ENCODE assay signal across 8 mouse cellular contexts in the genomic region with DNA sequence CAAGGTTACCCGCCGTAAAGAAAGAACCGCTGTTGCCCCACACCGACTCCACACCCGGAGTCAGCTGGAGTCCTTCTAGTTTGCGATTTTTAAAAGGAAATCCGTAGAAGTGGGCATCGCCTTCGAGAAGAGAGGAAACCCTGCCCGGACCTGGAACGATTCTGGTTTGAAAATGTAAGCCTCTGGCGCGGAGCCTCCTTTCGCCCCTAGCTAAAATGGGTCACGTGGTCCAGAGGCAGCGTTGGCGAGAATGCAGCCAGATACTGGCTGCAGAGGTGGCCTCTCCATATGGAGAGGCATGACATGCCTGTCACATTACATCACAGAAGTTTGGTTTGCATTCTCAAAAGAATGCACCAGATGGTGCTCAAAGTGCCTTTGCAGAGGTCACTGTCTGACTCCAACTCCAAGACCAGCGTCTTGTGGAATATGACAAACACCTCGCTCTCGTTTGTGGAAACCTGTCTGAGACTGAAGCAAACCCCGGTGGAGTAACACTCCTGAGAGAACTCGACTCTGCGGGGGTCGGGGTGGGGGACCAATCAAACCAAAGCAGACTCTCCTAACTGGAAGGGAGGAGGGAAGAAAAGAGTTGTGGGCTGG.
DNase-seq lines count a peak whose midpoint lies in the region; ATAC-seq and TF ChIP-seq lines count a peak whose summit lies in the region.

No protein-coding gene starts in this region.

- TF ChIP-seq POLR2A in kidney, adult 2 months (IDR thresholded peaks at IDR 0.05; ENCODE audit: low read depth, low read length), result no peak

- H3K79me3 ChIP-seq in C2C12 (ENCODE audit: low read depth), result no peaks in the 10 kb centered on the region

- H3K4me2 ChIP-seq in liver, embryonic 16.5 days (ENCODE audit: low read depth, low read length), result peak overlapping the region; percentile 87

- H3K27me3 ChIP-seq in C2C12 (ENCODE audit: control insufficient read depth, insufficient read depth, insufficient read length), result no peaks in the 10 kb centered on the region
- H3K27me3 ChIP-seq in heart, embryonic 10.5 days (ENCODE audit: insufficient read depth, poor library complexity, severe bottlenecking), result no peaks in the 10 kb centered on the region
- no peaks in the 10 kb centered on the region for H3K27me3 ChIP-seq in kidney, adult 2 months (replicated peaks; ENCODE audit: control insufficient read depth, insufficient read depth, low read length)
- no peaks in the 10 kb centered on the region for H3K27me3 ChIP-seq in liver, embryonic 16.5 days (ENCODE audit: control insufficient read depth, insufficient read depth, low read depth, low read length)

- TF ChIP-seq CTCF in C2C12 (IDR thresholded peaks at IDR 0.05; ENCODE audit: control insufficient read depth, insufficient read depth, insufficient read length), result no peak
- peak; percentile 28; the same call in 1 of the 2 replicates for TF ChIP-seq CTCF in kidney, adult 2 months (conservative IDR thresholded peaks at IDR 0.05; ENCODE audit: insufficient read depth, insufficient read length, low read depth, low read length)

- peak overlapping the region; percentile 69 for H3K9ac ChIP-seq in liver, embryonic 16.5 days (ENCODE audit: low read depth, low read length)

- peak; percentile 40 for ATAC-seq in liver, embryonic 16.5 days (ENCODE audit: low read depth)

- 0% methylated on average over 24 of the region's 24 CpGs for WGBS in heart, embryonic 10.5 days
- WGBS in kidney, adult 2 months, result 2% methylated on average over 24 of the region's 24 CpGs
- 1% methylated on average over 24 of the region's 24 CpGs for WGBS in liver, embryonic 16.5 days (ENCODE audit: insufficient replicate concordance)

- no peaks in the 10 kb centered on the region for H3K9me3 ChIP-seq in heart, embryonic 10.5 days
- no peaks in the 10 kb centered on the region for H3K9me3 ChIP-seq in liver, embryonic 16.5 days (replicated peaks; ENCODE audit: control insufficient read depth, low read length)

- H3K36me3 ChIP-seq in C2C12 (ENCODE audit: control insufficient read depth, insufficient read depth), result no peaks in the 10 kb centered on the region
- H3K36me3 ChIP-seq in heart, embryonic 10.5 days, result no peaks in the 10 kb centered on the region
- no peaks in the 10 kb centered on the region for H3K36me3 ChIP-seq in kidney, adult 2 months (ENCODE audit: control insufficient read depth, insufficient read depth, low read length)
- no peaks in the 10 kb centered on the region for H3K36me3 ChIP-seq in liver, embryonic 16.5 days (ENCODE audit: control insufficient read depth, insufficient read depth)

- H3K4me3 ChIP-seq in C2C12 (ENCODE audit: insufficient read depth, poor library complexity, severe bottlenecking), result peak overlapping the region; percentile 46
- peak overlapping the region; percentile 66 for H3K4me3 ChIP-seq in heart, embryonic 10.5 days
- peak overlapping the region; percentile 73 for H3K4me3 ChIP-seq in kidney, adult 2 months (ENCODE audit: insufficient read depth, low read depth, low read length)
- peak overlapping the region; percentile 73 for H3K4me3 ChIP-seq in liver, embryonic 16.5 days (ENCODE audit: low read depth, low read length)

- DNase-seq in adrenal gland, adult 2 months, result peak; percentile 64
- DNase-seq in embryo, embryonic 11.5 days (ENCODE audit: low read depth, low spot score), result peak; percentile 57
- DNase-seq in heart, embryonic 10.5 days (ENCODE audit: low spot score), result peak; percentile 91
- DNase-seq in kidney, adult 2 months, result peak; percentile 54
- peak; percentile 70 for DNase-seq in neural tube, embryonic 10.5 days (ENCODE audit: extremely low spot score, low spot score)
- DNase-seq in testis, postnatal 14 days (ENCODE audit: low spot score), result peak; percentile 56

- peak overlapping the region; percentile 89 for H3K27ac ChIP-seq in heart, embryonic 10.5 days
- H3K27ac ChIP-seq in kidney, adult 2 months (ENCODE audit: insufficient read depth, low read depth, low read length), result no peak overlapping the region
- peak overlapping the region; percentile 30 for H3K27ac ChIP-seq in liver, embryonic 16.5 days (ENCODE audit: low read length)

- H3K79me2 ChIP-seq in C2C12 (ENCODE audit: control insufficient read depth, insufficient read depth), result no peaks in the 10 kb centered on the region

- H3K4me1 ChIP-seq in heart, embryonic 10.5 days, result peaks cover 13% of the 10 kb centered on the region
- no peaks in the 10 kb centered on the region for H3K4me1 ChIP-seq in kidney, adult 2 months (ENCODE audit: control insufficient read depth, insufficient read depth, low read length)
- H3K4me1 ChIP-seq in liver, embryonic 16.5 days (ENCODE audit: control insufficient read depth, low read depth, low read length), result peaks cover 10% of the 10 kb centered on the region; the same call in 1 of the 2 replicates

- H3ac ChIP-seq in C2C12 (ENCODE audit: control insufficient read depth, insufficient read length, low read depth), result peak overlapping the region; percentile 52

TF ChIP-seq in C2C12, 6 proteins besides CTCF, POLR2A, EP300 and RAD21:
- TF ChIP-seq USF1 (IDR thresholded peaks at IDR 0.05; ENCODE audit: low read depth), result peak; percentile 98
- no peak for TF ChIP-seq MYOG (IDR thresholded peaks at IDR 0.05; ENCODE audit: control insufficient read depth, extremely low read depth, insufficient read length)
- TF ChIP-seq FOSL1 (IDR thresholded peaks at IDR 0.05; ENCODE audit: insufficient read depth, low read length, poor library complexity, severe bottlenecking), result no peak
- TF ChIP-seq CEBPB (IDR thresholded peaks at IDR 0.05; ENCODE audit: low read depth), result no peak
- TF ChIP-seq MAX (IDR thresholded peaks at IDR 0.05), result peak; percentile 77
TF ChIP-seq in C2C12: peak in this region for 2.
